ENCODE assay signal across 13 mouse cellular contexts in genomic region chr15:10671868-10672267, GRCm38 (mm10). TPM values are rescaled to one million over a fixed set of nuclear protein-coding genes. Genes with fewer than 3 reads are reported as not detected.
A peak's percentile ranks its signal among the peaks of the same experiment; 100 is the strongest.
DNase-seq lines count a peak whose midpoint lies in the region; ATAC-seq lines count a peak whose summit lies in the region.
"Had no signal": no experiment of that assay in that cellular context is flagged by ENCODE, and none has a peak within 500 bp of the region (broad histone marks: within the 10 kb centered on the region; RNA-seq: fewer than 3 reads in every experiment).

No protein-coding gene starts in this region.

- WGBS in intestine, embryonic 16.5 days = 64% methylated on average over 4 of the region's 4 CpGs

- H3K27ac ChIP-seq in intestine, embryonic 16.5 days (ENCODE audit: low read length) = no peak overlapping the region
- H3K27ac ChIP-seq: heart, adult 2 months; midbrain, embryonic 15.5 days; stomach, embryonic 15.5 days had no signal

- no peak overlapping the region for H3K9ac ChIP-seq in intestine, embryonic 16.5 days (ENCODE audit: low read depth, low read length)
- H3K9ac ChIP-seq: kidney, embryonic 15.5 days; midbrain, embryonic 15.5 days; stomach, embryonic 15.5 days had no signal

- no peaks in the 10 kb centered on the region for H3K36me3 ChIP-seq in intestine, embryonic 16.5 days (ENCODE audit: control insufficient read depth, insufficient read depth, low read length)
- H3K36me3 ChIP-seq: midbrain, embryonic 15.5 days; stomach, embryonic 15.5 days had no signal

- ATAC-seq in intestine, embryonic 16.5 days = peak; percentile 35; the same call in 1 of the 2 replicates
- ATAC-seq in activated CD4-positive, CD25-positive, alpha-beta regulatory T cell, adult 4 months = no peak
- ATAC-seq: midbrain, embryonic 15.5 days had no signal

- no peak overlapping the region for H3K4me3 ChIP-seq in intestine, embryonic 16.5 days (ENCODE audit: low read length)
- H3K4me3 ChIP-seq: heart, adult 2 months; kidney, embryonic 15.5 days; midbrain, embryonic 15.5 days; stomach, embryonic 15.5 days had no signal

- no peak overlapping the region for H3K4me2 ChIP-seq in intestine, embryonic 16.5 days (ENCODE audit: low read depth, low read length)
- H3K4me2 ChIP-seq: kidney, embryonic 15.5 days; midbrain, embryonic 15.5 days; stomach, embryonic 15.5 days had no signal

- H3K4me1 ChIP-seq in intestine, embryonic 16.5 days (ENCODE audit: control insufficient read depth, insufficient read depth, low read length) = peaks cover 8% of the 10 kb centered on the region
- H3K4me1 ChIP-seq: stomach, embryonic 15.5 days had no signal

- peak; percentile 63 for DNase-seq in gastrocnemius, adult 18-20 months (ENCODE audit: low spot score)
- DNase-seq in gastrocnemius, adult 8-10 months (ENCODE audit: low spot score in 2 of 2) = no peak
- DNase-seq in 3T3-L1 (ENCODE audit: low read depth, low spot score) = peak; percentile 82
- peak; percentile 88 for DNase-seq in fibroblast of lung, adult 2 months (ENCODE audit: low read depth)
- DNase-seq in frontal cortex, adult 2 months (ENCODE audit: extremely low spot score in 1 of 2, low spot score in 1 of 2) = no peak
- DNase-seq in ovary, adult 18-20 months (ENCODE audit: low spot score) = no peak
- DNase-seq: cerebellum, adult 11-12 months had no signal

- no peaks in the 10 kb centered on the region for H3K9me3 ChIP-seq in intestine, embryonic 16.5 days (ENCODE audit: control insufficient read depth, low read length)
- H3K9me3 ChIP-seq: kidney, embryonic 15.5 days; midbrain, embryonic 15.5 days; stomach, embryonic 15.5 days had no signal

- H3K27me3 ChIP-seq in intestine, embryonic 16.5 days (replicated peaks; ENCODE audit: control insufficient read depth, insufficient read depth, low read length) = no peaks in the 10 kb centered on the region
- H3K27me3 ChIP-seq: kidney, embryonic 15.5 days; midbrain, embryonic 15.5 days; stomach, embryonic 15.5 days had no signal

RNA-seq across cellular contexts. Expression of gene Rai14, which starts 42.6 kb away (rescaled TPM):
- total RNA-seq in gastrocnemius, adult 18-20 months (2021) = 1 to 10 TPM; 5.5 to 7.0 TPM
- 1 to 10 TPM; 3.8 to 6.1 (median 5.1) TPM for total RNA-seq in gastrocnemius, adult 8-10 months (2022)
- polyA plus RNA-seq in intestine, embryonic 16.5 days (2015; fragmentation: Nextera tagmentation; extraction: Ambion mirVana) = 11.5 and 11.7 TPM in 2 replicates
- 10.2 and 10.4 TPM in 2 replicates for polyA plus RNA-seq in frontal cortex, adult 2 months (2012; rRNA removed)
- 1 to 10 TPM in 1 of 2 experiments, under 1 TPM in 1; 0.99 to 1.5 TPM for polyA plus RNA-seq in activated CD4-positive, CD25-positive, alpha-beta regulatory T cell, adult 4 months (2017; shearing (Covaris generic))

Comparison
In these comparisons a context has a peak if more than half of its experiments do, and no peak if none do; other contexts are left out.
1. DNase-seq: peak in gastrocnemius, adult 18-20 months (single experiment), 3T3-L1 (single experiment) and fibroblast of lung, adult 2 months (single experiment); none in gastrocnemius, adult 8-10 months (0 of 2), frontal cortex, adult 2 months (0 of 2) and ovary, adult 18-20 months (single experiment).